Mouse (Mus musculus) liver, embryonic 13.5 days (tissue): Measurements from ENCODE around the gene Eif2ak3. TPM values are rescaled to one million over a fixed set of nuclear protein-coding genes. Genes with fewer than 3 reads are reported as not detected.
A peak's percentile ranks its signal among the peaks of the same experiment; 100 is the strongest.

Source experiments
- ATAC-seq: fragments of 200-750 bp; cut with Nextera tagmentation; 2 replicates; pipeline ENCODE4 v1.8.0; 2017; ENCODE audit warnings: low read depth, mild to moderate bottlenecking, moderate number of reproducible peaks, moderate library complexity
- DNase-seq: peaks from one replicate; pipeline ENCODE4 v3.0.0; 2022
- H3K27ac ChIP-seq: fragments of 300-500 bp; sonication (generic); 2 replicates; pipeline ENCODE4 v1.5.1; 2015; ENCODE audit warnings: moderate library complexity, mild to moderate bottlenecking, inconsistent platforms
- H3K27me3 ChIP-seq: fragments of 300-500 bp; sonication (generic); 2 replicates; pipeline ENCODE4 v1.6.1; 2015; ENCODE audit warnings: mild to moderate bottlenecking, inconsistent platforms
- H3K36me3 ChIP-seq: fragments of 300-500 bp; sonication (generic); 2 replicates; pipeline ENCODE4 v1.6.1; 2015; ENCODE audit warnings: mild to moderate bottlenecking, inconsistent platforms
- H3K4me1 ChIP-seq: fragments of 300-500 bp; sonication (generic); replicated peaks from 2 replicates; pipeline ENCODE4 v1.6.1; 2015; ENCODE audit warnings: inconsistent platforms
- H3K4me2 ChIP-seq: fragments of 300-500 bp; sonication (generic); 2 replicates; pipeline ENCODE4 v1.6.1; 2015; ENCODE audit warnings: inconsistent platforms, mild to moderate bottlenecking, moderate library complexity
- H3K4me3 ChIP-seq: fragments of 300-500 bp; sonication (generic); replicated peaks from 2 replicates; pipeline ENCODE4 v1.5.1; 2015; ENCODE audit warnings: mild to moderate bottlenecking, inconsistent platforms
- H3K9ac ChIP-seq: fragments of 300-500 bp; sonication (generic); 2 replicates; pipeline ENCODE4 v1.6.1; 2015; ENCODE audit warnings: mild to moderate bottlenecking, inconsistent platforms
- H3K9me3 ChIP-seq: fragments of 300-500 bp; sonication (generic); replicated peaks from 2 replicates; pipeline ENCODE4 v1.6.1; 2016; ENCODE audit warnings: inconsistent platforms
- whole genome bisulfite sequencing: fragments of 180-500 bp; shearing (Covaris S2); methylation state at CpG from one replicate; pipeline ENCODE4 v1.1.7; 2015; ENCODE audit not compliant: insufficient replicate concordance; 5-methylcytosine and 5-hydroxymethylcytosine counted together
- polyA plus RNA-seq: library from polyadenylated mRNA; unstranded; fragments of >200 nt; fragmentation: Nextera tagmentation; extraction: Ambion mirVana; gene quantifications from 2 replicates; pipeline ENCODE4 v1.2.1, GENCODE M21; 2015

Eif2ak3 gene
- polyA plus RNA-seq, 1 experiment from 2014 or later = 3.5 TPM

DNA sequence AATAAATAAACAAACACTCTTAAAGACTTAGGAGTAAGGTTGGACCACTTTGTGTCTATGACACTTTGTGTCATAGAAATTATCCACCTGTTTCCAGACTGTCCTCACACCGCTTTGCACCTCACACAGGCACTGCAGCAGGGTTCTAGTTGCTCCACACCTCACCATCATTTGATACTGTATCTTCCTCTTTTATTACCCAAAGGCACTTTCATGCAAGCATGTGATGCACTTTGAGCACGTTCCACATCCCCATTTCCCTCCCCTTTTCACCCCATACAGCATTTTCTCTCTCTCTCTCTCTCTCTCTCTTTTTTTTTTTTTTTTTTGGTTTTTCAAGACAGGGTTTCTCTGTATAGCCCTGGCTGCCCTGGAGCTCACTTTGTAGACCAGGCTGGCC lies 7.0 kb upstream of the Eif2ak3 start:
- H3K9me3 ChIP-seq = no peaks in the 10 kb centered on the region

DNA sequence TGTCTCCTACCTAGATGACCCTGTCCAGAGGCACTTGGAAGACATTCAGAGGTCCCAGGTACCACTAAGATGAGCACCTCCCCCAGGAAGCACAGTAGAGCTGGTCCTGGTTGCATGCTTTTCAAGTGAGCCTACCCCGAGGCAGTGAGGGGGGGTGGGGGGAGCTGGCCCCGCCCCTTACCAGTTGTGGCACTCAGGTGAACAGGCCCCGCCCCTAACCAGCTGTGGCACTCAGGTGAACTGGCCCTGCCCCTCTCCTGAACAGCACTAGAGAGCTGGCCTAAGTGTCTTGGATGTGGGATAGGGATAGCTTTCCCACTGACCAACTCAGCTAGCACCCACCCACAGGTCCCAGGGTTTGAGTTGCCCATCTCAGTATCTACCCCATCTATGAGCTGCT lies 5.8 kb upstream of the Eif2ak3 start:
- H3K9me3 ChIP-seq = no peaks in the 10 kb centered on the region
- no peak overlapping the region for H3K27ac ChIP-seq
- ATAC-seq (no peak), DNase-seq (no peak)
- no peak overlapping the region for H3K9ac ChIP-seq
- H3K4me1 ChIP-seq = peaks cover 12% of the 10 kb centered on the region
- WGBS = 47% methylated on average over 3 of the region's 3 CpGs
- H3K36me3 ChIP-seq = no peaks in the 10 kb centered on the region
- no peak overlapping the region for H3K4me3 ChIP-seq
- H3K4me2 ChIP-seq = no peak overlapping the region
- H3K27me3 ChIP-seq = no peaks in the 10 kb centered on the region

More for the DNA sequence above, 7.0 kb upstream of the Eif2ak3 start:
- Histone ChIP-seq H3K27ac (no peak overlapping the region), H3K4me2 (no peak overlapping the region), H3K4me1 (no peaks in the 10 kb centered on the region), H3K27me3 (no peaks in the 10 kb centered on the region), H3K9ac (no peak overlapping the region), H3K4me3 (no peak overlapping the region), H3K36me3 (no peaks in the 10 kb centered on the region)
- DNase-seq = no peak
- 56% methylated on average over 2 of the region's 2 CpGs for WGBS
- ATAC-seq = no peak

DNA sequence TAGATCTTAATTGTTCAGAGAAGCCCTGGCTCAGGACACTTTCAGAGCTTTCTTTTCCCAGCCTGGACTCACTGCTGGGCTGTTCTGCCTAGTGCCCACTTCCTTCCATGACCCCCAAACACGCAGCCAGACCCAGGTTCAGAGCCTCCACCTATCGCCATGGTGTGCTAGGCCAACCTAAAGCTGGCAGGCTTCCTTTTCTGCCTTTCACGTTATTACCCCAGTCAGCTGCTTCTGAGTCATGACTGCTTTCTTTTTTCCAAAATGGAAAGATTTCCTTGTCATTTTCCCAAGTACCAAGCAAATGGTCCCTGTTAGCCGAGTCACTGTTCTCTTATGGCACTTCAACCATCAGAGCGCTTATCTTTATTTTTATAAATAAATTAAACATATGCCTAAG lies 4.0 kb upstream of the Eif2ak3 start:
- H3K4me2 ChIP-seq = no peak overlapping the region
- 63% methylated on average over 5 of the region's 5 CpGs for WGBS
- H3K27me3 ChIP-seq = no peaks in the 10 kb centered on the region
- no peaks in the 10 kb centered on the region for H3K36me3 ChIP-seq
- H3K4me1 ChIP-seq = peaks cover 18% of the 10 kb centered on the region
- no peak overlapping the region for H3K4me3 ChIP-seq
- H3K9ac ChIP-seq = no peak overlapping the region
- ATAC-seq (no peak), DNase-seq (no peak)
- no peak overlapping the region for H3K27ac ChIP-seq
- no peaks in the 10 kb centered on the region for H3K9me3 ChIP-seq

DNA sequence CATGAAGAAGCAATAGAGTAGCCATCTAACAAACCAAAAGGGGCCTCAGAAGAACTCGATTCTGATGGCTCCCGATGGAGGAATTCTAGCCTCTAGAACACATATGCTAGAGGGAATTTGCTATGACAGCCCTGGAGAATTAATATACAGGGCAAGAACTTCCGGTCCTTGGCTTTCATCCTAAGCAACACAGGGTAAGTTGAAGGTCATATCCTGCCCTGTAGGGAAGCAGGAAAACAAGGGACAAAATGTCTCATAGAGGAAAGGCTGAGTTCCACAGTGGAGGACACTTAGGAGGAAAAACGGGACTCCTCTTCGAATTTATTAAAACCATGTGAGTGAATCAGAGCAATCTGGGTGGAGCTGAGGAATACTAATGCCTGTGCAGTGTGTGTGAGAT lies 1.3 kb upstream of the Eif2ak3 start:
- H3K4me1 ChIP-seq = peaks cover 40% of the 10 kb centered on the region
- no peaks in the 10 kb centered on the region for H3K36me3 ChIP-seq
- WGBS = 68% methylated on average over 5 of the region's 5 CpGs
- peak overlapping the region; percentile 52 for H3K4me3 ChIP-seq
- no peaks in the 10 kb centered on the region for H3K9me3 ChIP-seq
- no peaks in the 10 kb centered on the region for H3K27me3 ChIP-seq
- DNase-seq = no peak
- H3K9ac ChIP-seq = peak overlapping the region; percentile 57; the same call in 1 of the 2 replicates
- peak overlapping the region; percentile 75; the same call in 1 of the 2 replicates for H3K27ac ChIP-seq
- no peak for ATAC-seq
- peak overlapping the region; percentile 67 for H3K4me2 ChIP-seq

DNA sequence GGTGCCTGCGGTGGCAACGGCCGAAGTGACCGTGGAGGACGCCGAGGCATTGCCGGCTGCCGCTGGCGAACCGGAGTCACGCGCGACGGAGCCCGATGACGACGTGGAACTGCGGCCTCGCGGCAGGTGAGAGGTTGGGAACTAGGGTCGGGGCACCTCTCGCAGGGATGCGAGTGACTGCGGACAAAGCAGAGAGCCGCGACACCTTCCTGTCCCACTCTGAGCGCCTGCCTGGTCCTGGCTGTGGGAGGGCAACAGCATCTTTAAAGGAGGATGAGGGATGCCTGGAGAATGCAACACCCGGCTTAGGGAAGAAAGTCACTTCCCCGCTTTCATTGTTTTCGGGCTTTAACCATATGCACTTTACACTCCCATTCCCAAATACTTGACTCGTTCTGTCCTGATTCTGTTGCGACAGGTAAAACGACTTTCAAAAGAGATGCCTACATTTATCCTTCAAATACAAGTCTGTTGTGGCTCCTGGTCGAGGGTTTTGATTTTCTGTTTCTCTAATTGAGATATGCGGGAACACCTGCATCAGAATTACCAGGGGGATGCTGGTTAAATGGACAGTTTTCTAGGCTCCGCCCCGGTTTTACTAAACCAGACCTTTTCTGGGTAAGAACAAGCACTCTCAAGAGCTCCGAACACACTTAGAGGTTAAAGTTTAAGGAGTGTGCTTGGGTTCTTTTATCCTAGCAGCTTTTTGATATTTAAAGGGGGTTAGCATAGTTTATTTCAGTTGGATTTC lies 756 bp downstream of the Eif2ak3 start:
- WGBS = 1% methylated on average over 38 of the region's 38 CpGs
- no peaks in the 10 kb centered on the region for H3K36me3 ChIP-seq
- no peaks in the 10 kb centered on the region for H3K9me3 ChIP-seq
- H3K27me3 ChIP-seq = no peaks in the 10 kb centered on the region
- peak overlapping the region; percentile 84 for H3K27ac ChIP-seq
- ATAC-seq = no peak
- H3K4me3 ChIP-seq = peak overlapping the region; percentile 94
- no peak for DNase-seq
- H3K4me2 ChIP-seq = peak overlapping the region; percentile 94
- peaks cover 44% of the 10 kb centered on the region for H3K4me1 ChIP-seq
- peak overlapping the region; percentile 94 for H3K9ac ChIP-seq

DNA sequence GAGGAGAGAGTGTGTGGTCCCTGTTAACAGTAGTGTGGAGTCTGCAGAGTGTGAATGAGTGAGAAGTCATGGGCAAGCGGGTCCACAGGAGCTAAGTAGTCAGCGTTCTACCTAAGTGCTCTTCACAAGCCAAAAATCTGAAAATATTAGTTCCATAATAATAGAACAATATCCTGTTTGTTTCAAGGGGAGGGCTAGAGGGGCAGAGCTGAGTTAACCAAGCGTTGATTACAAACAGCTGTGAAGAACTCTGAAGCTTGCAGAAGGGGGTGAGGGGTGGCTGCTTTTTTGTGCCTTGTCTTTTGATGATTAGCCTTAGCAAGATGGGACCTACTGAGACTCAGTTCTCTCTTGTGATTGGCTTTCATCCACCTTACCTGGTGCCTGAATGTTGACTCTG lies 3.1 kb downstream of the Eif2ak3 start:
- no peak overlapping the region for H3K4me2 ChIP-seq
- H3K27ac ChIP-seq = no peak overlapping the region
- 65% methylated on average over 3 of the region's 3 CpGs for WGBS
- ATAC-seq (no peak), DNase-seq (no peak)
- no peaks in the 10 kb centered on the region for H3K36me3 ChIP-seq
- H3K27me3 ChIP-seq = no peaks in the 10 kb centered on the region
- H3K4me1 ChIP-seq = peaks cover 44% of the 10 kb centered on the region
- no peak overlapping the region for H3K4me3 ChIP-seq
- H3K9ac ChIP-seq = peak overlapping the region; percentile 5; the same call in 1 of the 2 replicates
- H3K9me3 ChIP-seq = no peaks in the 10 kb centered on the region

DNA sequence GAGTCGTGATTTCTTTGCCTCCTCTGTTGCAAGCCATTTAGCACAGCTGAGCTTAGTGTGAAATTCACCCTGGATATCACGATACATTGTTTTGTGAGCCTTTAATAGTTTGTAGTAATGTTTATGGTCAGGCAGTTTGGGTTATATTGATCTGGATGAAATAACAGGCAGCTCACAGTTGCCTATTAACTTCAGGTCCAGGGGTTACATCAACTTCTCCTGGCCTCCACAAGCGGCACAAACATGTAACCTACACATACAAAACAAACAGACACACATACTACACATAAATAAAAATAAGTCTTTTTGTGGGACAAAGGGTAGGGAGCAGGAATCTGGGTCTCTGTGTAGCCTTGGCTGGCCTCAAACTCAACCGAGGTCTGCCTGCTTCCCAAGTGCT lies 9.1 kb downstream of the Eif2ak3 start:
- no peak overlapping the region for H3K4me3 ChIP-seq
- no peak overlapping the region for H3K9ac ChIP-seq
- H3K27me3 ChIP-seq = no peaks in the 10 kb centered on the region
- 65% methylated on average over 4 of the region's 4 CpGs for WGBS
- no peak overlapping the region for H3K4me2 ChIP-seq
- peaks cover 15% of the 10 kb centered on the region; the same call in 1 of the 2 replicates for H3K4me1 ChIP-seq
- peaks cover 2% of the 10 kb centered on the region for H3K36me3 ChIP-seq
- H3K9me3 ChIP-seq = no peaks in the 10 kb centered on the region
- DNase-seq (no peak), ATAC-seq (no peak)
- no peak overlapping the region for H3K27ac ChIP-seq

DNA sequence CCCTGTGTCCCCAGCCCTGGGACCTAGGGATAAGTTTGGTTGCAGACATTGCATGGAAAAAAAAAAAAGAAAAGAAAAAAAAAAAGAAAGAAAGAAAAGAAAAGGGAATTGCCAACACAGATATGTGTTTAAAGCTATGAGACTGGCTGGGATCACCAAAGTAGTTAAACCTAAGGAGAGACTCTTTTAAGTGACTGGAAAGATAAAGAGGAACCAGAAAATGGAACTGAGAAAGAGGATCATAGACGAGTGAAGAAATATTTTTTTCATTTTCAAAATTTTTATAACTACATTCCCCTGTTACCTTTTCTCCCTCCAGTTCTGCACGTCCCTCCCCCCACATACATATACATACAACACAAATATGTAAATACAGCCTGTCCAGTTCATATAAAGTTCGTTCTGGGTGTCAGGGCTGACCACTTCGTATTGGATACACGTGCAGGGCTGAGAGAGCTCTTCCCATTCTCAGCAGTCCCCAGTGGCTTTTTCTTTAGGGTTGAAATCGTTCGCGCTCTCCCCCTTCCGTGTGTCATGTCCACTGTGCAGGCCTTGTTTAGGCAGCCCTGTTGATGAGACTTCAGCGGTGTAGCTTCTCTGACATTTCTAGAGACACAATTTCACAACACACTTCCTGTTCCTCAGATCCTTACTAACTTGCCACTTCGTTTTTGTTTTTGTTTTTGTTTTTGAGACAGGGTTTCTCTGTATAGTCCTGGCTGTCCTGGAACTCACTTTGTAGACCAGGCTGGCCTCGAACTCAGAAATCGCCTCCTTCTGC lies 11.4 kb downstream of the Eif2ak3 start:
- DNase-seq (no peak), ATAC-seq (no peak)
- no peak overlapping the region for H3K4me3 ChIP-seq
- 63% methylated on average over 13 of the region's 13 CpGs for WGBS
- peaks cover 12% of the 10 kb centered on the region; the same call in 1 of the 2 replicates for H3K4me1 ChIP-seq
- no peak overlapping the region for H3K4me2 ChIP-seq
- H3K36me3 ChIP-seq = peaks cover 15% of the 10 kb centered on the region
- no peak overlapping the region for H3K9ac ChIP-seq
- H3K9me3 ChIP-seq = no peaks in the 10 kb centered on the region
- H3K27ac ChIP-seq = no peak overlapping the region
- H3K27me3 ChIP-seq = no peaks in the 10 kb centered on the region

DNA sequence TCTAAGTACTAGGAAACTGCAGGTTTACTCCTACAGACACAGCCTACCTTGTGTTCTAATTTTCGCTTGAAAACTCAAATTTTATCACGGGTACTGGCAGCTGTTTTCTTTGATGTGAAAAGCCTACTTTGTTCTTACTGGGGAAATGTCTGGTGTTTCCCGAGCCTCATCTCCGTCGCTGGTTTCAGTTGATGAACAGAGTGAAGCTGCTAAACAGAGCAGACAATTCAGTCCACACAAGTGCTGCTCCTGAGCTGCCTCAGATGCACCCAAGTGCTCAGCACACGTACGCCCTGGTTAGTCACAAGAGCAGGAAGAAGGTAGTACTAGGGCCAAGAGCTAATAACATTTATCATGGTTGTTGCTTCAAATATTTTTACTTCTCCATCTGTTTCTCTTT lies 18.4 kb downstream of the Eif2ak3 start:
- no peak for DNase-seq
- no peak overlapping the region for H3K4me3 ChIP-seq
- H3K9ac ChIP-seq = no peak overlapping the region
- ATAC-seq = no peak
- peaks cover 15% of the 10 kb centered on the region for H3K36me3 ChIP-seq
- H3K9me3 ChIP-seq = no peaks in the 10 kb centered on the region
- WGBS = 81% methylated on average over 7 of the region's 7 CpGs
- H3K27ac ChIP-seq = no peak overlapping the region
- no peak overlapping the region for H3K4me2 ChIP-seq
- H3K27me3 ChIP-seq = no peaks in the 10 kb centered on the region
- H3K4me1 ChIP-seq = peaks cover 25% of the 10 kb centered on the region

DNA sequence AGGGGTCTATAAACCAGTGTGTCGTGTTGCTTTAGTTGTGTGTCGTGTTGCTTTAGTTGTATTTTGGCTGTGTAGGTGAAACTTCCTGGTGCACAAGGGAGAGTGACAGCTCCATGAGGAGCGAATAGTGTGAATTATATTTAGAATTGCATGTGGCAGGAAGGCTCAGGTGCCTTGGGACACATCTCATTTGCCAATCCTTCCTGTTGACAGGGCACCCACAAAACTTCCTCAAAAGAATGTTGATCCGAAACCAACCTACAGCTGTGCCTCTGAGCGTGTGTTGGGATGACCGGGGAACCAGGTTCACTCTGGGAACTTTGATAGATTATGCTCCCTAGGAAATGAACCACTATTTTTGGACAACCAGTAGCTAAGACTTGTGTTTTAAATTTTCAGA lies 20.0 kb downstream of the Eif2ak3 start:
- ATAC-seq (no peak), DNase-seq (no peak)
- H3K4me1 ChIP-seq = peaks cover 25% of the 10 kb centered on the region
- WGBS = 68% methylated on average over 6 of the region's 6 CpGs
- H3K27me3 ChIP-seq = no peaks in the 10 kb centered on the region
- H3K9me3 ChIP-seq = no peaks in the 10 kb centered on the region
- H3K27ac ChIP-seq = no peak overlapping the region
- H3K36me3 ChIP-seq = peaks cover 6% of the 10 kb centered on the region; the same call in 1 of the 2 replicates
- no peak overlapping the region for H3K4me2 ChIP-seq
- H3K9ac ChIP-seq = no peak overlapping the region
- no peak overlapping the region for H3K4me3 ChIP-seq

DNA sequence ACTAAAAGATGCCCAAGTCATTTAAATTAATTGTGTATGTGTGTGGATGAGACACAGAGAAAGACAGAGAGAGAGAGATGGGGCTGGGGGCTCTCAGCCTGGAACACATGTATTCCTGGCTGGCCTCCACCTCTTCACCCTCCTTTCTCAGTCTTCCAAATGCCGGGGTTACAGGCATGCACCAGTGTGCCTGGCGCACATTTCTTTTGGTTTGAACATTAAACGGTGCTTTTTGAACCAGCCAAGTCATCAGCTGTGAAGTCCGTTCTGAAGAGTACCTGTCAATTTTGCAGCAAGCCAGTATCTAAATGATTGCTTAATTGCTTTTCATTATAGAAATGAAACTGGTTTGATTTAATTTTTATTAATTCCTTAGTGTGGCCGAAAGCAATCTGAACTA lies 22.4 kb downstream of the Eif2ak3 start:
- no peak overlapping the region for H3K4me3 ChIP-seq
- no peak overlapping the region for H3K27ac ChIP-seq
- H3K27me3 ChIP-seq = no peaks in the 10 kb centered on the region
- no peak overlapping the region for H3K9ac ChIP-seq
- no peak overlapping the region for H3K4me2 ChIP-seq
- ATAC-seq (no peak), DNase-seq (no peak)
- peaks cover 27% of the 10 kb centered on the region for H3K4me1 ChIP-seq
- no peaks in the 10 kb centered on the region for H3K9me3 ChIP-seq
- no peaks in the 10 kb centered on the region for H3K36me3 ChIP-seq
- WGBS = 81% methylated on average over 5 of the region's 5 CpGs
